Mouse (Mus musculus) ES-E14 (cell line): ENCODE results near the gene Cbl.

Experiments used
- CHD2 ChIP-seq: IDR thresholded peaks from 2 replicates; pipeline ENCODE4 v1.6.1; 2014; ENCODE audit warnings: mild to moderate bottlenecking, low read depth, low read length, inconsistent platforms
- HCFC1 ChIP-seq: IDR thresholded peaks from 2 replicates; pipeline ENCODE4 v1.6.1; 2012; ENCODE audit warnings: low read length, inconsistent platforms, borderline replicate concordance; ENCODE audit not compliant: insufficient read depth
- MAFK ChIP-seq: IDR thresholded peaks from 2 replicates; pipeline ENCODE4 v1.6.1; 2014; ENCODE audit warnings: mild to moderate bottlenecking, low read depth, low read length, inconsistent platforms; ENCODE audit not compliant: insufficient read depth
- ZC3H11A ChIP-seq: IDR thresholded peaks from 2 replicates; pipeline ENCODE4 v1.6.1; 2012; ENCODE audit warnings: low read depth, mild to moderate bottlenecking, inconsistent platforms, low read length, borderline replicate concordance
- ZNF384 ChIP-seq: IDR thresholded peaks from 2 replicates; pipeline ENCODE4 v1.6.1; 2012; ENCODE audit warnings: low read depth, low read length, inconsistent platforms

DNA sequence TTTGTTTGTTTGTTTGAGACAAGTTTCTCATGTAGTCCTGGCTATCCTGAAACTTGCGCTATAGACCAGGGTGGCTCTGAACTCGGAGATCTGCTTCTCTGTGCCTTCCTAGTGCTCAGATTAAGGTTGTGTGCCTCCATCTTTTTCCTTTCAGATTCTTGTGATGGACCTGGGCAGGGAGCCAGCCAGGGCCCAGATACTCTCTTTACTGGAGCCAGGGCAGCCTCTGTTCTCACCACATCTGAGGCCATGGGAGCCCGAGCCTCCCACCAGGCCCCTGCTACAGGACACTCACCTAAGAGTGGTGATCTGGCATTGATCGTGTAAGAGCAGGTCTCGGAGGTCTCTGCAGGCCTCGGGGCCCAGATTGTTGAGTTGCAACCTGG lies 21.3 kb upstream of the Cbl start:
- TF ChIP-seq MAFK = no peak
- TF ChIP-seq CHD2 = no peak
- no peak for TF ChIP-seq ZC3H11A
- TF ChIP-seq HCFC1 = no peak
- TF ChIP-seq ZNF384 = no peak
